Mouse (Mus musculus): ENCODE measurements around the gene Rmnd5b. TPM values are rescaled to one million over a fixed set of nuclear protein-coding genes. Genes with fewer than 3 reads are reported as not detected.

Rmnd5b gene
- polyA plus RNA-seq, 1 experiment from 2014 or later = 74.5 TPM

- H3K4me3 ChIP-seq = no peak overlapping the region
- peaks cover 17% of the 10 kb centered on the region for H3K4me1 ChIP-seq (replicated peaks)
- H3K27ac ChIP-seq (replicated peaks) = no peak overlapping the region
- peaks cover 98% of the 10 kb centered on the region for H3K36me3 ChIP-seq
- H3K9ac ChIP-seq = no peak overlapping the region
- H3K4me2 ChIP-seq = no peak overlapping the region
- H3K9me3 ChIP-seq = no peaks in the 10 kb centered on the region
- ATAC-seq (ENCODE audit: low read depth) = no peak
- no peaks in the 10 kb centered on the region for H3K27me3 ChIP-seq
- 80% methylated on average over 2 of the region's 2 CpGs for WGBS
Measured at GRCm38 (mm10) chr11:51597553-51597952, 38.1 kb downstream of the Rmnd5b start.

GRCm38 (mm10) chr11:51595459-51596083, 40.1 kb downstream of the Rmnd5b start:
- no peak for ATAC-seq (ENCODE audit: low read depth)
- Histone ChIP-seq H3K27me3 (no peaks in the 10 kb centered on the region), H3K4me1 (replicated peaks) (no peaks in the 10 kb centered on the region), H3K4me2 (no peak overlapping the region), H3K27ac (replicated peaks) (no peak overlapping the region), H3K9me3 (no peaks in the 10 kb centered on the region), H3K36me3 (peaks cover 98% of the 10 kb centered on the region), H3K4me3 (no peak overlapping the region), H3K9ac (no peak overlapping the region)
- 95% methylated on average over 1 of the region's 1 CpGs for WGBS

- peaks cover 97% of the 10 kb centered on the region for H3K36me3 ChIP-seq
- no peak overlapping the region for H3K9ac ChIP-seq
- no peaks in the 10 kb centered on the region for H3K9me3 ChIP-seq
- WGBS = 77% methylated on average over 3 of the region's 3 CpGs
- ATAC-seq (ENCODE audit: low read depth) = no peak
- H3K4me3 ChIP-seq = no peak overlapping the region
- no peaks in the 10 kb centered on the region for H3K27me3 ChIP-seq
- no peak overlapping the region for H3K4me2 ChIP-seq
- no peaks in the 10 kb centered on the region for H3K4me1 ChIP-seq (replicated peaks)
- no peak overlapping the region for H3K27ac ChIP-seq (replicated peaks)
Measured at GRCm38 (mm10) chr11:51594715-51595350, 40.9 kb downstream of the Rmnd5b start.

GRCm38 (mm10) chr11:51593849-51594248, 41.8 kb downstream of the Rmnd5b start:
- no peak overlapping the region for H3K4me3 ChIP-seq
- WGBS = 95% methylated on average over 6 of the region's 6 CpGs
- H3K9ac ChIP-seq = no peak overlapping the region
- no peak overlapping the region for H3K4me2 ChIP-seq
- no peaks in the 10 kb centered on the region for H3K4me1 ChIP-seq (replicated peaks)
- H3K27ac ChIP-seq (replicated peaks) = no peak overlapping the region
- ATAC-seq (ENCODE audit: low read depth) = 0 out of 2 replicates have a peak, but pooled peaks have one; percentile 4
- no peaks in the 10 kb centered on the region for H3K9me3 ChIP-seq
- H3K36me3 ChIP-seq = peaks cover 97% of the 10 kb centered on the region
- H3K27me3 ChIP-seq = no peaks in the 10 kb centered on the region

GRCm38 (mm10) chr11:51593368-51593767, 42.3 kb downstream of the Rmnd5b start:
- H3K4me2 ChIP-seq = no peak overlapping the region
- no peak for ATAC-seq (ENCODE audit: low read depth)
- no peak overlapping the region for H3K9ac ChIP-seq
- H3K27ac ChIP-seq (replicated peaks) = no peak overlapping the region
- no peaks in the 10 kb centered on the region for H3K27me3 ChIP-seq
- WGBS = 91% methylated on average over 4 of the region's 4 CpGs
- peaks cover 97% of the 10 kb centered on the region for H3K36me3 ChIP-seq
- H3K4me1 ChIP-seq (replicated peaks) = no peaks in the 10 kb centered on the region
- H3K4me3 ChIP-seq = no peak overlapping the region
- no peaks in the 10 kb centered on the region for H3K9me3 ChIP-seq

GRCm38 (mm10) chr11:51591915-51592314, 43.8 kb downstream of the Rmnd5b start:
- no peak for ATAC-seq (ENCODE audit: low read depth)
- no peaks in the 10 kb centered on the region for H3K9me3 ChIP-seq
- 91% methylated on average over 7 of the region's 7 CpGs for WGBS

GRCm38 (mm10) chr11:51591168-51591567, 44.5 kb downstream of the Rmnd5b start:
- Histone ChIP-seq H3K27ac (replicated peaks) (no peak overlapping the region), H3K9ac (no peak overlapping the region), H3K9me3 (no peaks in the 10 kb centered on the region), H3K36me3 (peaks cover 97% of the 10 kb centered on the region), H3K4me1 (replicated peaks) (peaks cover 4% of the 10 kb centered on the region; the same call in 1 of the 2 replicates), H3K27me3 (no peaks in the 10 kb centered on the region), H3K4me2 (no peak overlapping the region), H3K4me3 (no peak overlapping the region)
- 85% methylated on average over 7 of the region's 7 CpGs for WGBS
- ATAC-seq (ENCODE audit: low read depth) = no peak

More at GRCm38 (mm10) chr11:51591915-51592314, 43.8 kb downstream of the Rmnd5b start:
- Histone ChIP-seq H3K36me3 (peaks cover 97% of the 10 kb centered on the region), H3K4me3 (no peak overlapping the region), H3K27me3 (no peaks in the 10 kb centered on the region), H3K27ac (replicated peaks) (no peak overlapping the region), H3K9ac (no peak overlapping the region), H3K4me2 (no peak overlapping the region), H3K4me1 (replicated peaks) (no peaks in the 10 kb centered on the region)

GRCm38 (mm10) chr11:51590002-51590401, 45.7 kb downstream of the Rmnd5b start:
- Histone ChIP-seq H3K4me2 (no peak overlapping the region), H3K4me1 (replicated peaks) (peaks cover 15% of the 10 kb centered on the region), H3K36me3 (peaks cover 89% of the 10 kb centered on the region), H3K27me3 (no peaks in the 10 kb centered on the region), H3K27ac (replicated peaks) (no peak overlapping the region), H3K9ac (no peak overlapping the region), H3K4me3 (no peak overlapping the region), H3K9me3 (no peaks in the 10 kb centered on the region)
- ATAC-seq (ENCODE audit: low read depth) = no peak

GRCm38 (mm10) chr11:51588833-51589232, 46.9 kb downstream of the Rmnd5b start:
- Histone ChIP-seq H3K9ac (no peak overlapping the region), H3K4me1 (replicated peaks) (peaks cover 23% of the 10 kb centered on the region), H3K4me2 (no peak overlapping the region), H3K4me3 (no peak overlapping the region), H3K9me3 (no peaks in the 10 kb centered on the region), H3K27ac (replicated peaks) (no peak overlapping the region), H3K27me3 (no peaks in the 10 kb centered on the region), H3K36me3 (peaks cover 79% of the 10 kb centered on the region)
- ATAC-seq (ENCODE audit: low read depth) = no peak
- WGBS = 97% methylated on average over 3 of the region's 3 CpGs

- Histone ChIP-seq H3K9ac (no peak overlapping the region), H3K4me3 (no peak overlapping the region), H3K4me1 (replicated peaks) (peaks cover 29% of the 10 kb centered on the region), H3K36me3 (peaks cover 61% of the 10 kb centered on the region), H3K27me3 (no peaks in the 10 kb centered on the region), H3K4me2 (no peak overlapping the region), H3K9me3 (no peaks in the 10 kb centered on the region), H3K27ac (replicated peaks) (no peak overlapping the region)
- ATAC-seq (ENCODE audit: low read depth) = no peak
- WGBS = 95% methylated on average over 1 of the region's 1 CpGs
Measured at GRCm38 (mm10) chr11:51587059-51587458, 48.6 kb downstream of the Rmnd5b start.

- no peak overlapping the region for H3K4me3 ChIP-seq
- WGBS = 91% methylated on average over 13 of the region's 13 CpGs
Measured at GRCm38 (mm10) chr11:51586411-51586810, 49.3 kb downstream of the Rmnd5b start.

GRCm38 (mm10) chr11:51585608-51586252, 50.0 kb downstream of the Rmnd5b start:
- peaks cover 48% of the 10 kb centered on the region for H3K36me3 ChIP-seq
- H3K27ac ChIP-seq (replicated peaks) = peak overlapping the region; percentile 96; the same call in 1 of the 2 replicates
- no peak for ATAC-seq (ENCODE audit: low read depth)
- H3K9ac ChIP-seq = peak overlapping the region; percentile 86; the same call in 1 of the 2 replicates
- H3K27me3 ChIP-seq = no peaks in the 10 kb centered on the region
- H3K4me3 ChIP-seq = peak overlapping the region; percentile 66
- H3K9me3 ChIP-seq = no peaks in the 10 kb centered on the region
- H3K4me2 ChIP-seq = peak overlapping the region; percentile 89
- H3K4me1 ChIP-seq (replicated peaks) = peaks cover 29% of the 10 kb centered on the region
- WGBS = 58% methylated on average over 8 of the region's 8 CpGs

More at GRCm38 (mm10) chr11:51586411-51586810, 49.3 kb downstream of the Rmnd5b start:
- peaks cover 29% of the 10 kb centered on the region for H3K4me1 ChIP-seq (replicated peaks)
- H3K27ac ChIP-seq (replicated peaks) = no peak overlapping the region
- no peaks in the 10 kb centered on the region for H3K9me3 ChIP-seq
- H3K4me2 ChIP-seq = no peak overlapping the region
- H3K9ac ChIP-seq = no peak overlapping the region
- no peak for ATAC-seq (ENCODE audit: low read depth)
- H3K27me3 ChIP-seq = no peaks in the 10 kb centered on the region
- H3K36me3 ChIP-seq = peaks cover 54% of the 10 kb centered on the region

Measured in neural tube, embryonic 13.5 days (tissue).